Mouse (Mus musculus) erythroblast, embryonic 14.5 days (primary cell): Measurements from ENCODE around the gene Kcnmb4.

Experiments used
- GATA1 ChIP-seq: IDR thresholded peaks from 2 replicates; pipeline ENCODE4 v1.6.1; 2012; ENCODE audit warnings: low read length, inconsistent platforms, mixed read lengths
- TAL1 ChIP-seq: IDR thresholded peaks from 3 replicates; pipeline ENCODE4 v1.6.1; 2012; ENCODE audit warnings: low read length, inconsistent platforms, mixed read lengths

GRCm38 (mm10) chr10:116418121-116418726, 55.5 kb downstream of the Kcnmb4 start:
- TF ChIP-seq GATA1: no peak
- no peak for TF ChIP-seq TAL1
